ENCODE assay signal across 8 mouse cellular contexts in the genomic region with DNA sequence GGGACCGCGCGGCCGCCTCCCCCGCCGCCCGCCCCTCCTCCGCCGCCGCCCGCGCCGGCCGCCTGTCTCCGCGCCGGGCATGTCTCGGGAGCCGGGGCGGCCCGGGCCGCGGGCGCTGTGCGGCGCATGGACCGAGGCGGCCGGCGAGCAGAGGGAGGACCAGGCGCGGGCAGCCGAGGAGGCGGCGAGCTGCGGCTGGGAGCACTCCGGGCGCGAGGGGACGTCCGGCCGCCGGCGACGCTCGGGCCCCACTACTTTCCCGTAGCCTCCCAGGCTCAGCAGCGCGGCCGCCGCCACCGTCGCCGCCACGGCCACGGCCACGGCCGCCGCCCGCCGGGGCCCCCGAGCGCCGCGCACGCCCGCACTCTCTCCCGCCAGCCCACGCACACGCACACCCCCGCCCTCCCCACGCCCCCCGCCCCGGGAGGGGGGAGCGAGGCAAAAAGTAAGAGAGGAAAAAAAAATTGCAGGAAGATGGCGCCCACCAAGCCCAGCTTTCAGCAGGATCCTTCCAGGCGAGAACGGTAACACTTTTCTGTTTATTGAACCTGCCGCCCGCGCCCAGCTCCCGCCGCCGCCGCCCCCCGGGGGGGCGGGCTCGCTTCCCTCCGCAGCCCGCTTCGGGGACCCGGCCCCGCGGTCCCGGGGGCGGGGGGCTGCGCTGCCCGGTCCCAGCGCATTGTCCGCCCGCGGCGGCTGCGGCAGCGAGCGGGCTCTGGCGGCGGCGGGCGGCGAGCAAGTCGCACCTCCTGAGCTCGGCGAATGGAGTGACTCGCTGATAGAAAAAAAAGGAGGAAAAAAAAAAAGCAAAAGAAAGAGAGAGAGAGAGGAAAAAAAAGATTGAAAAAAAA. TPM values are rescaled to one million over a fixed set of nuclear protein-coding genes. Genes with fewer than 3 reads are reported as not detected.
DNase-seq lines count a peak whose midpoint lies in the region; ATAC-seq and TF ChIP-seq lines count a peak whose summit lies in the region.

No protein-coding gene starts in this region.

- 3% methylated on average over 73 of the region's 115 CpGs for WGBS in heart, embryonic 12.5 days
- WGBS in midbrain, embryonic 10.5 days, result 3% methylated on average over 114 of the region's 115 CpGs

- H3K9me3 ChIP-seq in erythroblast, embryonic 14.5 days (ENCODE audit: control insufficient read depth, low read length), result no peaks in the 10 kb centered on the region
- H3K9me3 ChIP-seq in ES-Bruce4 (replicated peaks; ENCODE audit: control insufficient read depth, insufficient read depth, low read length, poor library complexity, severe bottlenecking), result no peaks in the 10 kb centered on the region
- H3K9me3 ChIP-seq in heart, embryonic 12.5 days (replicated peaks), result no peaks in the 10 kb centered on the region
- no peaks in the 10 kb centered on the region for H3K9me3 ChIP-seq in midbrain, embryonic 10.5 days (replicated peaks)

- no peak for ATAC-seq in erythroblast, adult 5-6 weeks (replicated peaks; ENCODE audit: low FRiP score, poor library complexity, severe bottlenecking)
- ATAC-seq in heart, embryonic 12.5 days (ENCODE audit: insufficient number of reproducible peaks, low FRiP score), result peak; percentile 58

- H3K4me2 ChIP-seq in heart, embryonic 12.5 days, result peak overlapping the region; percentile 96

- H3K27me3 ChIP-seq in erythroblast, embryonic 14.5 days (ENCODE audit: control insufficient read depth), result peaks cover 85% of the 10 kb centered on the region
- peaks cover 25% of the 10 kb centered on the region for H3K27me3 ChIP-seq in ES-Bruce4 (ENCODE audit: control insufficient read depth, insufficient read depth, low read length, poor library complexity, severe bottlenecking)
- H3K27me3 ChIP-seq in heart, embryonic 12.5 days (replicated peaks), result peaks cover 38% of the 10 kb centered on the region
- H3K27me3 ChIP-seq in midbrain, embryonic 10.5 days (ENCODE audit: low read depth, poor library complexity, severe bottlenecking), result peaks cover 29% of the 10 kb centered on the region

- no peak for TF ChIP-seq EP300 in ES-Bruce4 (IDR thresholded peaks at IDR 0.05; ENCODE audit: insufficient read depth, low read depth, low read length)

- H3K36me3 ChIP-seq in erythroblast, embryonic 14.5 days (ENCODE audit: control insufficient read depth), result no peaks in the 10 kb centered on the region
- no peaks in the 10 kb centered on the region for H3K36me3 ChIP-seq in ES-Bruce4 (ENCODE audit: control insufficient read depth, insufficient read depth, low read length, poor library complexity, severe bottlenecking)
- no peaks in the 10 kb centered on the region for H3K36me3 ChIP-seq in heart, embryonic 12.5 days
- no peaks in the 10 kb centered on the region for H3K36me3 ChIP-seq in midbrain, embryonic 10.5 days

- no peaks in the 10 kb centered on the region for H3K4me1 ChIP-seq in erythroblast, embryonic 14.5 days (ENCODE audit: control insufficient read depth)
- no peaks in the 10 kb centered on the region for H3K4me1 ChIP-seq in ES-Bruce4 (ENCODE audit: control insufficient read depth, insufficient read depth, low read length)
- H3K4me1 ChIP-seq in heart, embryonic 12.5 days (replicated peaks), result peaks cover 13% of the 10 kb centered on the region; the same call in 1 of the 2 replicates
- H3K4me1 ChIP-seq in midbrain, embryonic 10.5 days, result peaks cover 64% of the 10 kb centered on the region

- peak overlapping the region; percentile 85 for H3K9ac ChIP-seq in ES-Bruce4 (ENCODE audit: low read depth, poor library complexity, severe bottlenecking)
- peak overlapping the region; percentile 93 for H3K9ac ChIP-seq in heart, embryonic 12.5 days

- peak; percentile 24 to 44 for DNase-seq in cerebellum, postnatal 4 days (ENCODE audit: low spot score in 2 of 2)
- DNase-seq in kidney, postnatal 4 days, result peak; percentile 58 to 76
- DNase-seq in midbrain, embryonic 10.5 days (ENCODE audit: low spot score), result peak; percentile 73
- peak; percentile 48 for DNase-seq in yolk sac, embryonic 10.5 days (ENCODE audit: low spot score)

- no peak overlapping the region for H3K27ac ChIP-seq in ES-Bruce4 (ENCODE audit: insufficient read depth, low read length)
- H3K27ac ChIP-seq in heart, embryonic 12.5 days (ENCODE audit: poor library complexity, severe bottlenecking), result peak overlapping the region; percentile 90
- peak overlapping the region; percentile 100 for H3K27ac ChIP-seq in midbrain, embryonic 10.5 days (replicated peaks)

- H3K4me3 ChIP-seq in erythroblast, embryonic 14.5 days (replicated peaks), result peak overlapping the region; percentile 20
- H3K4me3 ChIP-seq in ES-Bruce4 (ENCODE audit: low read depth, low read length), result peak overlapping the region; percentile 65
- H3K4me3 ChIP-seq in heart, embryonic 12.5 days, result peak overlapping the region; percentile 96
- H3K4me3 ChIP-seq in midbrain, embryonic 10.5 days, result peak overlapping the region; percentile 91

- TF ChIP-seq POLR2A in ES-Bruce4 (IDR thresholded peaks at IDR 0.05; ENCODE audit: insufficient read depth, low read length), result no peak

- no peak for TF ChIP-seq CTCF in ES-Bruce4 (IDR thresholded peaks at IDR 0.05; ENCODE audit: low read depth, low read length)

RNA-seq across cellular contexts. Expression of a gene that starts 4.3 kb away (rescaled TPM):
- polyA plus RNA-seq in erythroblast, embryonic 14.5 days (2012), result not detected in 2 replicates
- total RNA-seq in erythroblast, adult 5-6 weeks (2015; ENCODE audit: low replicate concordance), result not detected in 2 replicates
- total RNA-seq in erythroblast, adult 5-6 weeks (2017; ENCODE audit: low replicate concordance), result not detected in 2 replicates
- 0.11 and 1.2 TPM in 2 replicates for polyA plus RNA-seq in ES-Bruce4 (2011; ENCODE audit: insufficient read depth, insufficient read length, low read depth, missing spikeins)
- polyA plus RNA-seq in heart, embryonic 12.5 days (2016; fragmentation: Nextera tagmentation; extraction: Ambion mirVana), result 1.8 and 1.9 TPM in 2 replicates
- polyA plus RNA-seq in midbrain, embryonic 10.5 days (2016; fragmentation: Nextera tagmentation; extraction: Ambion mirVana), result 9.2 and 13.9 TPM in 2 replicates

Comparison
In these comparisons a context has a peak if more than half of its experiments do, and no peak if none do; other contexts are left out.
1. H3K4me3 ChIP-seq: peak in every context shown above with its lines; median percentile 96 in heart, embryonic 12.5 days; 91 in midbrain, embryonic 10.5 days; 65 in ES-Bruce4; 20 in erythroblast, embryonic 14.5 days.